Mouse (Mus musculus) spleen, postnatal 14 days (tissue): Measurements from ENCODE around the gene Plekhn1.

Experiments
- DNase-seq, 2 experiments: peaks; one replicate each; pipeline ENCODE4 v3.0.0; 2021 to 2022; ENCODE audit warnings: low spot score in 2 of 2

The Plekhn1 gene

DNA sequence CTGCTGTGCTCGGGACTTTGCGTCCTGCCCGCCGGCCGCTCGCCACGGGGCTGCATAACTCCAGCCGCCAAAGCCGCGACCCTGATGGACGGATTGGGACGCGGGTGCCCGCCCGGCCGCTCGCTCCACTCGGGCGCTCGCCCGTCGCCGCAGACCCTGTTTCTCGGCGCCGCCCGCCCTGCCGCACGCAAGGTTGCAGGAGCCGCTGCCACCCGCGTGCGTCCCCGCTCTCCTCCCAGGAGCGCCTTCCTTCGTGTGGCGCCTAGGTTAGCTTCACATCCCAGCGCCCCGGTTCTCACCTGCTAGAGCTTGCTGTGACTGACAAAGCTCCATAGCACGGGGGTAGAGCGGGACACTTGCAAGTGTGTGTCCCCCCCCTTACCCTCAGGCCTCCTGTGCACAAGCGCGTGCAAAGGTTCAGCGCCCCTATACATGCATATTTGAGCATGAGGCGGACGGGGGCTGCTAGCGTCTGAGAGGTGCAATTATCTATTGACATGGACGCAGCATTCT, at the start of gene Plekhn1:
Gene Plekhn1 (minus strand): TSS at position 157 of the 513 bp plus-strand sequence.
- DNase-seq: peak; percentile 60 to 74

DNA sequence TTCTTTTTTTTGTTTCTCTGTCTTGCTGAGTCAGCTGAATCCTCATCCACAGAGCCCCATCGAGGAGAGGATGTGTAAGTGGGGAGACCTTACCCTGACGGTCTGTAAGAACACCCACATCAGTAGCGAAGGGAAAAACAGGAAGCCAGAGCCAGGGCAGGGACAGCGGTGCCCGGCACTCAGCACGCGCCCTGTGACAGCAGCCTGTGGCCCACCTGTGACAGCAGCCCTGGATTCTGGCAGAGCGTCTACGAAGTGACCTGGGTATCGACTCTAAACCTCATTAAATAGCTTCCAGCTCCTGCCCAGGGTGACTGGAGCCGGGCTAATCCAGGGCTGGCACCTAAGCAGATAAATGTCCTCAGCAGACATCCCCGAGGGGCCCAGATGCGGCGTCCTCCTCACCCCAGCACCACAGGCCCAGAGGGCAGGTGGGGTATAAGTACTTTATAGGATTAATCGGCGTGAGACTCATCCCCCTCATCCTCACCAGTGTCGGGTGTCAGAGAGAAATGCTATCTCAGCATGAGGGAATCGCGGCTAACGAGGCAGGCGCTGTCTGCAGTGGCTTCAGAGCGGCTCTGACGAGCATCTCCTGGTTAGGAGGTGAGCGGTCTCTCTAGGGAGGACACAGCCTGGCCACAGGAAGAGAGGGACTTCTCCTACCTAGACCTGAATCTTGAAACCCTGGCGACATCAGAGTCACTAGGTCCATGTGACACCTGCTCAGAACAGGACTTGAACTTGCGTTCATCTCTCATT, 20.6 kb upstream of the Plekhn1 start, which contains the start of gene Samd11:
Gene Samd11 (minus strand): TSS at position 580 of the 762 bp plus-strand sequence.
- DNase-seq: no peak

DNA sequence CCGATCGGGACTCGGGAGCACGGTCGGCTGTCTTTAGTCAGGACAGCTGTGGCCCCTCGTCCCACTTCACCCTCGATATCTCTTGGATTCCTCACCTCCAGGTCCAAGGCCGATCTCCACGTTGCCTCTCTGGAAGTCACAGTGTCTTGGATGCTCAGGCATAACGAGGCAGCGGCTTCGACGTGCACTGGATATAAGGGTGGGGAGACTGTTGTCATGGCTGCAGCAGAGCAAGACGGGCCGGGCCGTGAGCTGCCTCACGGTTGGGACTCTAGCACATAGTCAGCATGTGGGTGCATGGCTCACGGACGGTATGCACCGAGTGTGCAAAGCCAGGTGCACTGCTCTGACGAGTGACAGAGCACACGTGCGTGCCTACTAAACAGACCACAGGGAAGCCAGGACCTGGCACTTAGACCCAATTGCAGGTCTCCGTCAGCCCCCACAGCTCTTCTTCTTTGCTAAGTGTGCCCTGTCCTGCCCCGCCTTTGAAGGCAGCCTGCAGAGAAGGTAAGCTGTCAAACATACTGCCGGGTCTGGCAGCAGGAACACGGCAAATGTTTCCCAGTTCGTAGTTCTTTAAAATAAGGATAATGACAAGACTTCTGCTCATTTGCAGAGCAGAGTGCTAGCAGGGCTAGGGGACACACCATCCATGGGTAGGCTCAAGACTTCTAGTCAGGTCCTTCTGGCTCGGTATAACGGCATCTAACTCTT, 19.9 kb upstream of the Plekhn1 start:
- DNase-seq: peak; percentile 28 to 44

DNA sequence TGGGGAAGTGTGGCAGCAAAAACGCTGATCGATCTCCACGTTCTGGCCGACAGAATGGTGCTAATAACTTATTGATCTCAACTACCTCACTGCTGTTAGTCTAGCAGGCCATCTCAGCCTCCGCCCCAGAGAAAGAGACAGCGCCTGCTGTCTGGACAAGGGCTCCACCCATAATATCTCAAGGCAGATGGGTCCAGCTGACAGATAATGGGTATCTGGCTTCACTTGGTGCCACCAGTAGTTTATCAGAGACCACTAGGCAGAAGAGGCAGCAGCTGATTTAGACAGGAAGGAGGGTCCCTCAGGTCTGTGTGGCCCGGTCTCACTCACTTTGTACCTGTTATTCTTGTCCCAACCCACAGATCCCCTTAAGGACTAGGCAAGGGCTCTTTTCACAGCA, 18.4 kb upstream of the Plekhn1 start:
- no peak for DNase-seq

DNA sequence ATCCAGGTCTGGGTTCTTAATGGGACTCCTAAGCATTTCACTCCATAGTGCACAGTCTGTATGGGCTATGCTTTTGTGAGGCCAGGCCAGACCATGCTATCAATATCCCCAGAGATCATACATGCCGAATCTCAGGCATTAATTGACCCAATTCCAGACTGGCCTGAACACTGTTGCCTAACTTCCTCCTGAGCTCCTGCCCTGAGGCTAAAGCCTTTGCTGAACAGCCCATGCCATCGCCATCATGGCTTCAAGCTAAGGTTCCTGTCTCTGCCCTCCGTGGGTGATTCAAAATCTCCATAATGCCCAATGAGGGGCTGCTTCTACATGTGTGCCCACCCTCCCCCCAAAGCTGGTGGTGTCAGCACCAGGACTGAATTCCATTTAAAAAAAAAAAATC, 18.0 kb upstream of the Plekhn1 start:
- DNase-seq: no peak

DNA sequence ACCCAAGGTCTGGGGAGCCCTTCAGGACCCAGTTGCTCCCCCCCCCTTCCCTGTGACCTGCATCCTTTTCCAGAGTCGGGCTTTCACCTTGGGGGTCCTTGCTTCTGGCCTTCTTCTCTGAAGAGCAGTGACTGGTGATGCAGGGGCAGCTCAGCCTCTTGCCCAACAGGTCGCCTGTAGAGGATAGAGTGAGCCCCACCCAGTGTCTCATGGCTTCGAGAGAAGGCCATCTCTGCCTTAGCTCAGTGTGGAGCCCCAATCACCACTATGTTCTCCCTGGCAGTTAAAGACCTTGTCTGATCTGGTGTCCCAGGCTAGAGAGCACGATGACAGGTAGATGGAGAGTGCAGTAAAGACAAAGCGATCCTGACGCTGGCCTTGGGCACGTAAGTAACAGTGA, 17.5 kb upstream of the Plekhn1 start:
- no peak for DNase-seq

- DNase-seq: no peak
Measured at GRCm38 (mm10) chr4:156251081-156251480, 16.4 kb upstream of the Plekhn1 start.

GRCm38 (mm10) chr4:156249567-156249966, 14.9 kb upstream of the Plekhn1 start:
- DNase-seq: no peak

GRCm38 (mm10) chr4:156236651-156237447, 2.2 kb upstream of the Plekhn1 start:
- DNase-seq: no peak

- peak; percentile 85 to 89 for DNase-seq
Measured at GRCm38 (mm10) chr4:156235808-156236533, 1.3 kb upstream of the Plekhn1 start, which contains the start of gene Noc2l. Gene Noc2l (plus strand): TSS chr4:156236010.

DNA sequence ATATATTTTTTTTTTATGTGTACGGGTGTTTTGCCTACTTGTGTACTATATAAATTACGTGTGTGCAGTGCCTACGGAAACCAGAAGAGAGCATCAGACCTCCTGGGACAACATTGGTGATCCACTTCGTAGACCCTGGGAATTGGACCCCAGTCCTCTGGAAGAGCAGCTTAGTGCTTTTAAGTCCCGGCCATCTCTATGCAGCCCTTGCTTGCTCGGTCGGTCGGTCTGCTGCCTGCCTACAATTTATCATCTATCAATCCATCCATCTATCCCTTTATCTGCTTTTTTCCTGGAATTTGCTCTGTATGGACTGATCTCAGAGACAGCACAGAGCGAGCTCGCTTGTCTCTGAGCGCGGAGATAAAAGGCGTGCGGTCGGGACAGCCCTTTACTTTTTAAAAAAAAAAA, 708 bp upstream of the Plekhn1 start:
- no peak for DNase-seq

GRCm38 (mm10) chr4:156234021-156234501, 596 bp downstream of the Plekhn1 start:
- DNase-seq: no peak

GRCm38 (mm10) chr4:156228393-156229024, 6.1 kb downstream of the Plekhn1 start:
- no peak for DNase-seq

DNA sequence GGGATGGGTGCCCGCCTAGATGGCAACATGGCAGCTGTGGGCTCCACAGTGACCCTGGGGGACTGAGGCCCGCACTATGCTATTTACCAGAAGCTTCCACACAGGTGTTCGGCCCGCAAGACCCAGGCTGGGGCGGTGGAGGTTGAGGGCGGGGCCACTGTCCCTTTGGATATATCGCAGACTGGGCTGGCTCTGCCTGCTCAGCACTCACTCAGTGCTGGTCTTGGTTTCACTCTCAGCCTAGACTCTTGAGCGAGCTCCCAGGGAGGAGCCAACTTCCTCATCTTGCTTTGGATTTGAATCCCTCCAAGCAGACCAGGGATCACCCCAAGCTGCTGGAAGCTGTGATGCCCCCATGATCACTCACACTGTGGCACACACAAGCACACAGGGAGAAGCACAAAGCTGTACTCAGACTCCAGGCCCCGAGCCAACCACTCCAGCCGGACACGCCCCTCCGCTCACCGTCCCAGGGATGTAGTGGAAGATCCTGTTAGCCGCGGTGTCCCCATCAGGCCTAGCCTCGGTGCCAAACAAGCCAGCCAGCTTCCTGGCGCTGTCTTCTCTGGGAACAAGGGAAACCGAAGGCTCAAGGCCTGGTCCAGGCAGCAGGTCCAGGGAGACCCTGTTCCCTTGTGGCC, 6.8 kb downstream of the Plekhn1 start:
- no peak for DNase-seq

DNA sequence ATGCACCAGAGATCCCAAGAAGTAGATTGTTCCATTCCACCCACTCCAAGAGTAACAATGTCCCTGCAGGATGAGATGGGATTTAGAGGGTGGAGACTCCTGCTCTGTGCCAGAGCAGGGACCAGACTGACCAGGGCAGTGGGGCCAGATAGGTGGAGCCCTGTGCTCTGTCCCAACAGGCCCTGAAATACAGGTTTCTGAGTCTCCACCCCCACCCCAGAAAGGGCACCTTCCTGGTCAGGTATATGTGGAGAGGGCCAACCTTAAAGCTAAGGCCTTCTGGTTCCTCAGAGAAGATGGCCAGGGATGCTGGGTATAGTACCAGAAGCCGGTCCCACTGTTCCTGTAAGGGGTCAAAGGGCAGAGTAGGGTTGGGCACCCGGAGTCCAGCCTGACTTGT, 10.4 kb downstream of the Plekhn1 start:
- DNase-seq: no peak

GRCm38 (mm10) chr4:156219936-156220335, 14.7 kb downstream of the Plekhn1 start:
- DNase-seq: no peak

DNA sequence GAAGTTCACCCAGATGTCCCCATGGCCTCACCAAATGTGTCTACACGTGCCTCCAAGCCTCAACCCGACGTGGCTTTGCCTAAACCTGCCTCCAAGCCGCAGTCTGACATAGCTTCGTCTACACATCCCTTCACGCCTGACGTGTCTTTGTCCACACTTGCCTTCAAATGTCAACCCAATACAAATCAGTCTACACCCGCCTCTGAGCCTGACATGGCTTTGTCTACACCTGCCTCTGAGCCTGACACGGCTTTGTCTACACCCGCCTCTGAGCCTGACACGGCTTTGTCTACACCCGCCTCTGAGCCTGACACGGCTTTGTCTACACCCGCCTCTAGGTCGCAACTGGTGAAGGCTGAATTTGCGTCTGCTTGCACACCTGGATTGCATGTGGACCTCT, 16.8 kb downstream of the Plekhn1 start:
- no peak for DNase-seq

DNA sequence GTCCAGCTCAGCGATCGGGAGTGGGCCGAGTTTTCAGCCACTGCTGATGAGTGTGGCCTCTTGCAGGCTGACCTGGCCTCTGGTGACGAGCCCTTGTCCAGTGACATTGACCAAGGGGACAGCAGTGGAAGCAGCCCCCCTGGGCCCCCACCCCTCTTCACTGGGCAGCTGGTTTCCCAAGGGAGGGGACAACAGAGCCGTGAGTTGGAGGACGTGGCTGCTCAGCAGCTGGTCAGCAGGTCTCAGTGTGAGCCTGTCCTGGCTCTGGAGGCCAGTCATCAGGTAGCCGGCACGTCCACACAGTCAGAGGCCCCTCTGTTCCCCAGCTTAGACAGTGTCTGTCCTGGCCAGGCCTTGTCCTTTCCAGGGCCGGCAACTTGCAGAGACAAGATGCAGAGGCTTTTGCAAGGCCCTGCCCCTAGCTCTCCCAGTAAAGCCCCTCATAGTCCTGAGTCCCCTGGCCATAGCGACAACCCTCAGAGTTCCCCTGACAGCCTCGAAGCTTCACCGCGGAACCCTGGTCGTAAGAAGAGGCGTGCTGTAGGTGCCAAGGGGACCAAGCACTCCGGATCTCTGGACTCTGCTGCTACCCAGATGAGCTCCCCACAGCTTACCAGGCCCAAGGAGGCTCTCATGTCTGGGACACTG, 17.5 kb downstream of the Plekhn1 start:
- no peak for DNase-seq

GRCm38 (mm10) chr4:156216196-156216595, 18.5 kb downstream of the Plekhn1 start:
- DNase-seq: no peak

DNA sequence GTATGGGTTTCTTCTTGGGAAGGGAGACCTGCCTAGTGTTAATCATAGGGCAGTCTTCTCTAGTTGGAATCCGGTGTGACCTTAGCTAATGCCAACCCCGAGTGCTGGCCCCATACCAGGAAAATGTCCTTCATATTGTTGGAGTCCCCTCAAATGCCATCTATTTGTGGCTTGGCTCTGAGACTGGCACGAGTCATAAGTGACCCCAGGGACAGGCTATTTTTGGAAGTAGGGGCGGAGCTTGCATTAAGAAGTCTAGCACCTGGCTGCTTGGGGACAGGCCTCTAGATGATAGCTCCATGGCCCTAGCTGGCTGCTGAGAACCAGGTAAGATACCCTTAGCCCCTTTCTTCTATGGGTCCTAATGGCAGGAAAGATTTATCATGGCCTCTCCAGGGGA, 19.0 kb downstream of the Plekhn1 start, which contains the start of gene Perm1:
Gene Perm1 (plus strand): TSS at position 220 of the 400 bp plus-strand sequence.
- no peak for DNase-seq
